Mouse (Mus musculus) heart, adult 2 months (tissue): Measurements from ENCODE around the gene Lrr1.

Experiments used
- CTCF ChIP-seq: fragments of 200-600 bp; IDR thresholded peaks from 2 replicates; pipeline ENCODE4 v1.8.1; 2022; ENCODE audit warnings: antibody characterized with exemption, mild to moderate bottlenecking, moderate library complexity
- POLR2A ChIP-seq: fragments of 200-500 bp; IDR thresholded peaks from 2 replicates; pipeline ENCODE4 v1.6.1; 2011; ENCODE audit warnings: mild to moderate bottlenecking, low read depth, low read length, control low read depth; ENCODE audit not compliant: insufficient read depth

DNA sequence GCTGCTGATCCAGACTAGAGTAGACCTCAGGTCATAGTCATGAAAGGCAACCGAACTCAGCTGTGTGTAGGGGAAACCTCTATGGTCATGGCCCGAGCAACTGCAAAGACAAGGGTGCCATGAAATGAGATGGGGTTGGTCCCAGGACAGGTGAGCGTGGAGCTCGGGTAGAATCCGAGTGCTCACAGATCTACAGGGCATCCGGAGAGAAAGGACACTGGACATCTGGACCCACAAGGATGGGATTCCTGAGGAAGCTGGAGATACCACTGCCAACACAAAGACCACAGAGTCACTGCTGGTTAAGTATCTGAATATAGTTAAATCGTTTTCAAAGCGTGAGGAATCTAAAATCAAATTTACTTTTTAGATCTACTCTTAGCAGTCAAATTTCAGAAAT is 38.8 kb downstream of the Lrr1 start:
- TF ChIP-seq POLR2A, result no peak
- no peak for TF ChIP-seq CTCF
